Mouse (Mus musculus): Measurements from ENCODE around the gene Sbp. TPM values are rescaled to one million over a fixed set of nuclear protein-coding genes. Genes with fewer than 3 reads are reported as not detected.

Gene Sbp
- polyA plus RNA-seq, 1 experiment from 2014 or later, result not detected

GRCm38 (mm10) chr17:23966658-23967401, 25.4 kb downstream of the Sbp start:
- no peak overlapping the region for H3K27ac ChIP-seq
- 87% methylated on average over 10 of the region's 10 CpGs for WGBS
- H3K27me3 ChIP-seq, result no peaks in the 10 kb centered on the region

GRCm38 (mm10) chr17:23968780-23969179, 27.3 kb downstream of the Sbp start:
- 52% methylated on average over 2 of the region's 2 CpGs for whole genome bisulfite sequencing
- ATAC-seq, result no peak
- no peak overlapping the region for H3K9ac ChIP-seq
- no peaks in the 10 kb centered on the region for H3K27me3 ChIP-seq
- H3K4me1 ChIP-seq, result 0 out of 2 replicates have a peak, but pooled peaks cover 3% of the 10 kb centered on the region
- no peaks in the 10 kb centered on the region for H3K9me3 ChIP-seq (replicated peaks)
- H3K36me3 ChIP-seq (ENCODE audit: poor library complexity, severe bottlenecking), result no peaks in the 10 kb centered on the region
- H3K4me2 ChIP-seq, result no peak overlapping the region
- H3K27ac ChIP-seq, result no peak overlapping the region
- no peak overlapping the region for H3K4me3 ChIP-seq

More at GRCm38 (mm10) chr17:23966658-23967401, 25.4 kb downstream of the Sbp start:
- H3K36me3 ChIP-seq (ENCODE audit: poor library complexity, severe bottlenecking), result no peaks in the 10 kb centered on the region
- 0 out of 2 replicates have a peak, but pooled peaks cover 3% of the 10 kb centered on the region for H3K4me1 ChIP-seq
- no peak overlapping the region for H3K9ac ChIP-seq
- H3K9me3 ChIP-seq (replicated peaks), result no peaks in the 10 kb centered on the region
- no peak for ATAC-seq
- H3K4me3 ChIP-seq, result no peak overlapping the region
- no peak overlapping the region for H3K4me2 ChIP-seq

DNA sequence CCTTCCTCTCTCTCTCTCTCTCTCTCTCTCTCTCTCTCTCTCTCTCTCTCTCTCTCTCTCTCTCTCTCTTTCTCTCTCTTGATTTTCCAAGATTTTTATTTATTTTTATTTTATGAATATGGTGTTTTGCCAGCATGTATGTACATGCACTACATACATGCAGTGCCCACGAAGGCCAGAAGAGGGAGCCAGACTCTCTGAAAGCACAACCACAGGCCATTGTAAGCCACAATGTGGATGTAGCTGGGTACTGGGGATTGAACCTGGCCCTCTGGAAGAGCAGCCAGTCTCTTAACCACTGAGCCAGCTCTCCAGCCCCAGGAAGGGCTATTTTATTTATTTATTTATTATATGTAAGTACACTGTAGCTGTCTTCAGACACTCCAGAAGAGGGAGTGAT, 27.8 kb downstream of the Sbp start:
- Histone ChIP-seq H3K4me1 (0 out of 2 replicates have a peak, but pooled peaks cover 3% of the 10 kb centered on the region), H3K4me2 (no peak overlapping the region), H3K9ac (no peak overlapping the region), H3K36me3 (ENCODE audit: poor library complexity, severe bottlenecking) (no peaks in the 10 kb centered on the region), H3K27ac (no peak overlapping the region), H3K9me3 (replicated peaks) (no peaks in the 10 kb centered on the region), H3K27me3 (no peaks in the 10 kb centered on the region), H3K4me3 (no peak overlapping the region)
- WGBS, result 0% methylated on average over 1 of the region's 1 CpGs
- ATAC-seq, result no peak

DNA sequence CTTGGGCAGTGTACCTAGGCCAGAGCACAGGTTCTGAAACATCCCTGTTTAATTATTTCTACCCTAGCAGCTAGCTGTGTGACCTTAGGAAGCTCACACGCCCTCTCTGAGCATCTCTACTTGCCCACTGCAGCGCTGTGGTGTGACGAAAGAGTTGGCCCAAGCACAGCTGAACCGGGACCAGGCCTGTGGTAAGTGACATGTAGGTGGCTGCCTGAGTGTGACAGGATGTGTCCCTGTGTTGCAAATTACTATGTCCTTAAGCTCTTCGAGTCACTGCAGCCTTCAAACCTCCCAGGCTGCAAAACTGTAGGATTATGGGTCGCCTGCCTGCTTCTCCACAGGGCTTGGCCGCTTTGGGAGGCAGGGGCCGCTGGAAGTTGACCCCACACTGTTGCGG, 29.8 kb downstream of the Sbp start:
- WGBS, result 78% methylated on average over 9 of the region's 9 CpGs
- Histone ChIP-seq H3K27ac (no peak overlapping the region), H3K4me1 (no peaks in the 10 kb centered on the region), H3K4me2 (no peak overlapping the region), H3K27me3 (no peaks in the 10 kb centered on the region), H3K36me3 (ENCODE audit: poor library complexity, severe bottlenecking) (no peaks in the 10 kb centered on the region), H3K9me3 (replicated peaks) (no peaks in the 10 kb centered on the region), H3K4me3 (no peak overlapping the region), H3K9ac (no peak overlapping the region)
- ATAC-seq, result no peak

- no peaks in the 10 kb centered on the region for H3K9me3 ChIP-seq (replicated peaks)
- no peak for ATAC-seq
- H3K4me2 ChIP-seq, result no peak overlapping the region
- 79% methylated on average over 4 of the region's 4 CpGs for WGBS
- no peak overlapping the region for H3K27ac ChIP-seq
- no peaks in the 10 kb centered on the region for H3K27me3 ChIP-seq
- H3K9ac ChIP-seq, result no peak overlapping the region
- no peak overlapping the region for H3K4me3 ChIP-seq
- no peaks in the 10 kb centered on the region for H3K4me1 ChIP-seq
- H3K36me3 ChIP-seq (ENCODE audit: poor library complexity, severe bottlenecking), result no peaks in the 10 kb centered on the region
Measured at GRCm38 (mm10) chr17:23976665-23977064, 35.2 kb downstream of the Sbp start.

GRCm38 (mm10) chr17:23979471-23979870, 38.0 kb downstream of the Sbp start:
- Histone ChIP-seq H3K9me3 (replicated peaks) (no peaks in the 10 kb centered on the region), H3K27ac (no peak overlapping the region), H3K4me3 (no peak overlapping the region), H3K9ac (no peak overlapping the region), H3K36me3 (ENCODE audit: poor library complexity, severe bottlenecking) (no peaks in the 10 kb centered on the region), H3K4me2 (no peak overlapping the region), H3K27me3 (no peaks in the 10 kb centered on the region), H3K4me1 (no peaks in the 10 kb centered on the region)
- WGBS, result 78% methylated on average over 3 of the region's 3 CpGs
- no peak for ATAC-seq

GRCm38 (mm10) chr17:23980297-23980909, 38.9 kb downstream of the Sbp start, which contains the start of gene Prss30:
Prss30 (minus strand) TSS chr17:23980566.
- ATAC-seq, result no peak
- H3K4me1 ChIP-seq, result no peaks in the 10 kb centered on the region
- no peak within 1 kb of the TSS for H3K9ac ChIP-seq
- no peaks in the 10 kb centered on the region for H3K27me3 ChIP-seq
- no peak within 1 kb of the TSS for H3K4me2 ChIP-seq
- H3K36me3 ChIP-seq (ENCODE audit: poor library complexity, severe bottlenecking), result no peaks in the 10 kb centered on the region
- no peaks in the 10 kb centered on the region for H3K9me3 ChIP-seq (replicated peaks)
- 83% methylated on average over 10 of the region's 10 CpGs for WGBS
- no peak within 1 kb of the TSS for H3K4me3 ChIP-seq
- no peak within 1 kb of the TSS for H3K27ac ChIP-seq

GRCm38 (mm10) chr17:23982912-23983311, 41.4 kb downstream of the Sbp start:
- H3K4me1 ChIP-seq, result no peaks in the 10 kb centered on the region
- H3K9me3 ChIP-seq (replicated peaks), result no peaks in the 10 kb centered on the region
- no peaks in the 10 kb centered on the region for H3K36me3 ChIP-seq (ENCODE audit: poor library complexity, severe bottlenecking)
- H3K27ac ChIP-seq, result no peak overlapping the region
- no peak for ATAC-seq
- H3K4me3 ChIP-seq, result no peak overlapping the region
- 75% methylated on average over 4 of the region's 4 CpGs for WGBS
- H3K9ac ChIP-seq, result no peak overlapping the region
- H3K27me3 ChIP-seq, result no peaks in the 10 kb centered on the region
- H3K4me2 ChIP-seq, result no peak overlapping the region

GRCm38 (mm10) chr17:23984989-23985388, 43.5 kb downstream of the Sbp start:
- H3K9me3 ChIP-seq (replicated peaks), result no peaks in the 10 kb centered on the region
- no peak overlapping the region for H3K4me3 ChIP-seq
- 84% methylated on average over 1 of the region's 1 CpGs for WGBS
- no peaks in the 10 kb centered on the region for H3K36me3 ChIP-seq (ENCODE audit: poor library complexity, severe bottlenecking)
- no peak overlapping the region for H3K4me2 ChIP-seq
- H3K4me1 ChIP-seq, result no peaks in the 10 kb centered on the region
- no peak overlapping the region for H3K27ac ChIP-seq
- no peaks in the 10 kb centered on the region for H3K27me3 ChIP-seq
- no peak overlapping the region for H3K9ac ChIP-seq
- no peak for ATAC-seq

GRCm38 (mm10) chr17:23989802-23990201, 48.3 kb downstream of the Sbp start:
- Histone ChIP-seq H3K36me3 (ENCODE audit: poor library complexity, severe bottlenecking) (no peaks in the 10 kb centered on the region), H3K4me2 (no peak overlapping the region), H3K27me3 (0 out of 2 replicates have a peak, but pooled peaks cover 3% of the 10 kb centered on the region), H3K9me3 (replicated peaks) (no peaks in the 10 kb centered on the region), H3K27ac (no peak overlapping the region), H3K4me1 (0 out of 2 replicates have a peak, but pooled peaks cover 3% of the 10 kb centered on the region), H3K9ac (no peak overlapping the region), H3K4me3 (no peak overlapping the region)
- no peak for ATAC-seq
- WGBS, result 46% methylated on average over 2 of the region's 2 CpGs

DNA sequence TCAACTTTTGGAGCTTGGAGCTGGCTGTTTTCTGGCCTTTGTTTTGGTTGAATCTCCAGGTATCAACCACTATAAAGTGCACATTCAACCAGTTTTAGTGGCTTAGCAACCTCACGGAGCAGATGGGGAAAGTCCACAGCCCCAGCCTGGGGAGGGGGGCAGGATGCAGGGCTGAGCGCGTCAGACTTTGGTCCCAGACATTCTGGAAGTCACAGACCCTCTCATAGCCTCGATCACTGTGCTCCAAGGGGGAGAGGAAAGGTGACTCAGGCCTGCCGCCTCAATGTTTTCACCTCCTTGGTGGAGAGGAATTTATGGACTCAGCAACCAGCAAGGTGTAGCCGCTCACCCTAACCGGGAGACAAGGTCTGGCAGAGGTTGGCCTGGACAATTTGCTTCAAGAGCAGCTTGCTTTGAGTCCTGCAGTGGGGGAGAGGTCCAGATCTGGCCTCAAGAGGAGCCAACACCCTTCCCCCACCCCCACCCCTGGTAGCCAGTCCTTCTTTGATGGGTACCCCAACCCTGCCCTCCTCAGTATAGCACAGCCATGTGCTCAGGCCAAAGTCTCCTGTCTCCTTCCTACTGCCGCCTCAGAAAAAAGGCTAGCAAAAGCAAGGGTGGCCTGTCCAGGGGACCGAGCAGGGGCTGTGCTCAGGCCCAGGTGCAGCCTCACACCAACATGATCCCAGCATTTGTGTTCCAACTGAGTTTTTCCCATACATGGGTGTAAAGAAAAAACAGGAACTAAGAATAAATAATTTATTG, 51.5 kb downstream of the Sbp start:
- no peaks in the 10 kb centered on the region for H3K36me3 ChIP-seq (ENCODE audit: poor library complexity, severe bottlenecking)
- ATAC-seq, result peak; percentile 75
- H3K4me1 ChIP-seq, result 0 out of 2 replicates have a peak, but pooled peaks cover 3% of the 10 kb centered on the region
- no peaks in the 10 kb centered on the region for H3K9me3 ChIP-seq (replicated peaks)
- peak overlapping the region; percentile 14; the same call in 1 of the 2 replicates for H3K4me3 ChIP-seq
- 0 out of 2 replicates have a peak, but pooled peaks cover 3% of the 10 kb centered on the region for H3K27me3 ChIP-seq
- no peak overlapping the region for H3K9ac ChIP-seq
- H3K27ac ChIP-seq, result no peak overlapping the region
- WGBS, result 69% methylated on average over 9 of the region's 9 CpGs
- peak overlapping the region; percentile 55 for H3K4me2 ChIP-seq
